Mouse (Mus musculus): Measurements from ENCODE around the gene Shoc2.

The Shoc2 gene

GRCm38 (mm10) chr19:53929218-53929617 lies 14.9 kb upstream of the Shoc2 start:
- in situ Hi-C loops (cut with MboI, MseI) = no loop called here

GRCm38 (mm10) chr19:53933050-53933449 lies 11.1 kb upstream of the Shoc2 start:
- in situ Hi-C loops (cut with MboI, MseI) = no loop called here

- in situ Hi-C loops (cut with MboI, MseI) = no loop called here
Observed at GRCm38 (mm10) chr19:53934046-53934445, 10.1 kb upstream of the Shoc2 start.

- in situ Hi-C loops (cut with MboI, MseI) = no loop called here
Observed at GRCm38 (mm10) chr19:53939467-53939866, 4.6 kb upstream of the Shoc2 start.

GRCm38 (mm10) chr19:53941139-53941538 lies 3.0 kb upstream of the Shoc2 start:
- in situ Hi-C loops (cut with MboI, MseI) = no loop called here

- in situ Hi-C loops (cut with MboI, MseI) = no loop called here
Observed at GRCm38 (mm10) chr19:53942342-53942741, 1.8 kb upstream of the Shoc2 start.

- in situ Hi-C loops (cut with MboI, MseI) = no loop called here
Observed at GRCm38 (mm10) chr19:53944786-53945169, 672 bp downstream of the Shoc2 start.

GRCm38 (mm10) chr19:53945171-53946042 lies 1.3 kb downstream of the Shoc2 start:
- in situ Hi-C loops (cut with MboI, MseI) = no loop called here

GRCm38 (mm10) chr19:53957513-53957912 lies 13.4 kb downstream of the Shoc2 start:
- in situ Hi-C loops (cut with MboI, MseI) = no loop called here

- in situ Hi-C loops (cut with MboI, MseI) = loop anchor here (5.0 kb wide), 1 partner anchor 60 kb away; no protein-coding TSS in a partner anchor
Observed at GRCm38 (mm10) chr19:53962511-53962910, 18.4 kb downstream of the Shoc2 start.

- in situ Hi-C loops (cut with MboI, MseI) = loop anchor here (5.0 kb wide), 1 partner anchor 58 kb away; no protein-coding TSS in a partner anchor
Observed at GRCm38 (mm10) chr19:53964347-53964746, 20.2 kb downstream of the Shoc2 start.

- in situ Hi-C loops (cut with MboI, MseI) = loop anchor here (5.0 kb wide), 1 partner anchor 57 kb away; no protein-coding TSS in a partner anchor
Observed at GRCm38 (mm10) chr19:53964910-53965633, 21.0 kb downstream of the Shoc2 start.

GRCm38 (mm10) chr19:53969226-53969625 lies 25.1 kb downstream of the Shoc2 start:
- in situ Hi-C loops (cut with MboI, MseI) = no loop called here

- in situ Hi-C loops (cut with MboI, MseI) = no loop called here
Observed at GRCm38 (mm10) chr19:53971938-53972337, 27.8 kb downstream of the Shoc2 start.

- in situ Hi-C loops (cut with MboI, MseI) = no loop called here
Observed at GRCm38 (mm10) chr19:53973656-53974055, 29.6 kb downstream of the Shoc2 start.

- in situ Hi-C loops (cut with MboI, MseI) = no loop called here
Observed at GRCm38 (mm10) chr19:53982041-53982440, 37.9 kb downstream of the Shoc2 start.

- in situ Hi-C loops (cut with MboI, MseI) = no loop called here
Observed at GRCm38 (mm10) chr19:53983336-53983735, 39.2 kb downstream of the Shoc2 start.

GRCm38 (mm10) chr19:53984628-53985027 lies 40.5 kb downstream of the Shoc2 start:
- in situ Hi-C loops (cut with MboI, MseI) = no loop called here

GRCm38 (mm10) chr19:53990538-53990937 lies 46.4 kb downstream of the Shoc2 start:
- in situ Hi-C loops (cut with MboI, MseI) = no loop called here

- in situ Hi-C loops (cut with MboI, MseI) = no loop called here
Observed at GRCm38 (mm10) chr19:53993860-53994259, 49.8 kb downstream of the Shoc2 start.

GRCm38 (mm10) chr19:53994276-53994675 lies 50.2 kb downstream of the Shoc2 start:
- in situ Hi-C loops (cut with MboI, MseI) = no loop called here

- in situ Hi-C loops (cut with MboI, MseI) = no loop called here
Observed at GRCm38 (mm10) chr19:54010973-54011372, 66.9 kb downstream of the Shoc2 start.

- in situ Hi-C loops (cut with MboI, MseI) = no loop called here
Observed at GRCm38 (mm10) chr19:54014999-54015398, 70.9 kb downstream of the Shoc2 start.

Measured in regulatory T cell (primary cell).